Mouse (Mus musculus): ENCODE results near the gene Sf3b4. TPM values are rescaled to one million over a fixed set of nuclear protein-coding genes. Genes with fewer than 3 reads are reported as not detected.

The Sf3b4 gene
- total and polyA plus RNA-seq, 2 experiments from 2014 or later: 94.8 to 144 TPM

DNA sequence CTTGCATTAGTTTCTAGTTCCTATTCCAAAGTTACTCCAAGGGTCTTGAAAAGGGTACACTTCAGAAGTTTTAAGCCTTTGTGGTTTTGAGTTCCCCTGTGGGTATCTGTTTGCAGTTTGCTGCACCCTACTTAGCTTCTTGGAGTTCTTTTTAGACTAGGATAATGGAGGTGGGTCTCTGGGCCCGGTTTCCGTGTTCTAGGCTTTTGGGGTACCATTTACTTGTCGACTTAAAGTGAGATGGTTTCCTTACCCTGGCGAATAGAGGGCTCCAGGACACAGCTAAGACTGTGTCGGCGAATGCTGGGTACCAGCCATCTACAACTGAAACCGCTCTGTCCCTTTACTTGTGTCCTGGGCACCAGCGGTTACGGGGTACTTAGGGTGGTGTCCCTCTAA is 49.5 kb downstream of the Sf3b4 start:
- Histone ChIP-seq H3K9me3 (ENCODE audit: low read length) (no peaks in the 10 kb centered on the region), H3K4me1 (ENCODE audit: insufficient read depth, low read length) (peaks cover 16% of the 10 kb centered on the region), H3K9ac (replicated peaks; ENCODE audit: low read length) (peak overlapping the region; percentile 69; the same call in 1 of the 2 replicates), H3K27ac (peak overlapping the region; percentile 98), H3K4me3 (ENCODE audit: low read length) (peak overlapping the region; percentile 60), H3K36me3 (ENCODE audit: insufficient read depth, low read length) (no peaks in the 10 kb centered on the region), H3K4me2 (ENCODE audit: low read depth, low read length) (peak overlapping the region; percentile 79), H3K27me3 (ENCODE audit: insufficient read depth, low read length) (no peaks in the 10 kb centered on the region)
- 9% methylated on average over 9 of the region's 9 CpGs for WGBS
- no peak for TF ChIP-seq CTCF (IDR thresholded peaks at IDR 0.05; ENCODE audit: low read depth)
- ATAC-seq: no peak
- peak; percentile 4 for DNase-seq (ENCODE audit: low spot score)

DNA sequence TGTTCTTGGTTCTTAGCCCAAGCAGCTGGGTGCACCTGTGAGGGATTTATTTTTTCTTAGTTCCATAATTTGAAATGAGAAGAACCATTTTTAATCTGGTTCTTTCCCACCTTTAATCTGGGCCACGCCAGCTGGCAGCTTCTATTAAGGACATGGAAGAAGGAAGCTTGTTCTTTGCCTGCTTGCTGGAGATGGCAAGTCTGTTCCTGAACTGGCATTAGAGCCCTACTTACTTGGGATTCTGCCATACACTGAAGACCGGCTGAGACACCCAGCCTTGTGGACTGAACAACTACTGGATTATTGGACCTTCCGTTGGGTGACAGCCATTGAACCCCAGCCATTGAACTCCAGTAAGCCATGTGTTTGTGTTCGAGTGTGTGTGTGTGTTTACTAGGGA is 50.6 kb downstream of the Sf3b4 start:
- Histone ChIP-seq H3K9ac (replicated peaks; ENCODE audit: low read length) (no peak overlapping the region), H3K9me3 (ENCODE audit: low read length) (no peaks in the 10 kb centered on the region), H3K4me2 (ENCODE audit: low read depth, low read length) (peak overlapping the region; percentile 79), H3K36me3 (ENCODE audit: insufficient read depth, low read length) (no peaks in the 10 kb centered on the region), H3K27ac (no peak overlapping the region), H3K4me3 (ENCODE audit: low read length) (no peak overlapping the region), H3K4me1 (ENCODE audit: insufficient read depth, low read length) (peaks cover 16% of the 10 kb centered on the region), H3K27me3 (ENCODE audit: insufficient read depth, low read length) (no peaks in the 10 kb centered on the region)
- no peak for DNase-seq (ENCODE audit: low spot score)
- TF ChIP-seq CTCF (IDR thresholded peaks at IDR 0.05; ENCODE audit: low read depth): no peak
- no peak for ATAC-seq
- 74% methylated on average over 4 of the region's 4 CpGs for WGBS

DNA sequence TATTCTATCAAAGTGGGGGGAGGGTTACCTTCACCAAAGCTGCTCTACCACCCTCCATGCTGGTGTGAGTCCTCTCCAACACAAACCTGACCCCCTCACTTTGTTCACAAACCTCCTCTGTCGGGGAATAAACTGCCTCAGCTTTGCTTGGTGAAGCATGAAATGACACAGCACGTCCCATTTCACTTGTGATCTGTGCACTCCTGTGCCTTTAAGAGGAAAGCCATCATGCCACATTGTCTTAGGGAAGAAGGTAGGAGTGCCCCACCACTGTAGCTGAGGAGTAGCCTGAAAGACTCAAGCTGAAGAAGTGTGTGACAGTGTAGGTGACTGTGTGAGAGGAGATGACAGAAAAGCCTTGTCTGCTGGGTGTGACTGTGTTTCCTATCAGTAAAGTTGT is 53.3 kb downstream of the Sf3b4 start:
- ATAC-seq: no peak
- H3K27ac ChIP-seq: no peak overlapping the region
- H3K9ac ChIP-seq (replicated peaks; ENCODE audit: low read length): no peak overlapping the region
- no peaks in the 10 kb centered on the region for H3K36me3 ChIP-seq (ENCODE audit: insufficient read depth, low read length)
- H3K4me1 ChIP-seq (ENCODE audit: insufficient read depth, low read length): peaks cover 10% of the 10 kb centered on the region; the same call in 1 of the 2 replicates
- no peak overlapping the region for H3K4me2 ChIP-seq (ENCODE audit: low read depth, low read length)
- H3K27me3 ChIP-seq (ENCODE audit: insufficient read depth, low read length): no peaks in the 10 kb centered on the region
- WGBS: 20% methylated on average over 2 of the region's 2 CpGs
- H3K9me3 ChIP-seq (ENCODE audit: low read length): no peaks in the 10 kb centered on the region
- H3K4me3 ChIP-seq (ENCODE audit: low read length): no peak overlapping the region
- no peak for DNase-seq (ENCODE audit: low spot score)
- no peak for TF ChIP-seq CTCF (IDR thresholded peaks at IDR 0.05; ENCODE audit: low read depth)

Small RNA genes lying within 50 kb of the gene (microRNA-seq; reads per million reads assigned to microRNA genes)
- gene Gm44492: 0 reads per million in 2 experiments

Other genes with a start within 250 kb of the Sf3b4 start
- 26.2 and 27.5 TPM in 2 replicates for gene Anp32e, start 243.1 kb upstream of the Sf3b4 start, total RNA-seq (2014; rRNA removed)
- gene Anp32e, start 243.1 kb upstream of the Sf3b4 start, polyA plus RNA-seq (2015; fragmentation: Nextera tagmentation; extraction: Ambion mirVana): 127 and 128 TPM in 2 replicates
- 45.5 and 57.8 TPM in 2 replicates for gene Plekho1, start 176.3 kb upstream of the Sf3b4 start, total RNA-seq (2014; rRNA removed)
- gene Plekho1, start 176.3 kb upstream of the Sf3b4 start, polyA plus RNA-seq (2015; fragmentation: Nextera tagmentation; extraction: Ambion mirVana): 37.9 and 39.0 TPM in 2 replicates
- 22.1 and 24.9 TPM in 2 replicates for gene Vps45, start 113.9 kb upstream of the Sf3b4 start, total RNA-seq (2014; rRNA removed)
- gene Vps45, start 113.9 kb upstream of the Sf3b4 start, polyA plus RNA-seq (2015; fragmentation: Nextera tagmentation; extraction: Ambion mirVana): 59.3 and 61.8 TPM in 2 replicates
- gene Otud7b, start 67.8 kb upstream of the Sf3b4 start, total RNA-seq (2014; rRNA removed): 10.1 and 23.6 TPM in 2 replicates
- 9.0 and 11.7 TPM in 2 replicates for gene Otud7b, start 67.8 kb upstream of the Sf3b4 start, polyA plus RNA-seq (2015; fragmentation: Nextera tagmentation; extraction: Ambion mirVana)
- 11.0 and 11.7 TPM in 2 replicates for gene Mtmr11, start 10.3 kb upstream of the Sf3b4 start, total RNA-seq (2014; rRNA removed)
- 11.4 and 14.0 TPM in 2 replicates for gene Mtmr11, start 10.3 kb upstream of the Sf3b4 start, polyA plus RNA-seq (2015; fragmentation: Nextera tagmentation; extraction: Ambion mirVana)
- 133 and 136 TPM in 2 replicates for gene Sv2a, start 8.8 kb downstream of the Sf3b4 start, total RNA-seq (2014; rRNA removed)
- 138 and 151 TPM in 2 replicates for gene Sv2a, start 8.8 kb downstream of the Sf3b4 start, polyA plus RNA-seq (2015; fragmentation: Nextera tagmentation; extraction: Ambion mirVana)
- gene Bola1, start 47.4 kb downstream of the Sf3b4 start, total RNA-seq (2014; rRNA removed): 40.4 and 42.9 TPM in 2 replicates
- 62.1 and 63.0 TPM in 2 replicates for gene Bola1, start 47.4 kb downstream of the Sf3b4 start, polyA plus RNA-seq (2015; fragmentation: Nextera tagmentation; extraction: Ambion mirVana)
- 74.8 and 161 TPM in 2 replicates for gene Hist2h2ab, start 47.5 kb downstream of the Sf3b4 start, total RNA-seq (2014; rRNA removed)
- not detected in 2 replicates for gene Hist2h2ab, start 47.5 kb downstream of the Sf3b4 start, polyA plus RNA-seq (2015; fragmentation: Nextera tagmentation; extraction: Ambion mirVana)
- gene Hist2h2ac, start 48.5 kb downstream of the Sf3b4 start, total RNA-seq (2014; rRNA removed): 718 and 726 TPM in 2 replicates
- 3.6 and 3.9 TPM in 2 replicates for gene Hist2h2ac, start 48.5 kb downstream of the Sf3b4 start, polyA plus RNA-seq (2015; fragmentation: Nextera tagmentation; extraction: Ambion mirVana)
- 10.1 and 15.4 TPM in 2 replicates for gene Hist2h2be, start 48.8 kb downstream of the Sf3b4 start, total RNA-seq (2014; rRNA removed)
- gene Hist2h2be, start 48.8 kb downstream of the Sf3b4 start, polyA plus RNA-seq (2015; fragmentation: Nextera tagmentation; extraction: Ambion mirVana): 4.0 and 4.1 TPM in 2 replicates
- 441 and 602 TPM in 2 replicates for gene Hist2h3c2, start 66.8 kb downstream of the Sf3b4 start, total RNA-seq (2014; rRNA removed)
- 1.6 and 2.3 TPM in 2 replicates for gene Hist2h3c2, start 66.8 kb downstream of the Sf3b4 start, polyA plus RNA-seq (2015; fragmentation: Nextera tagmentation; extraction: Ambion mirVana)
- gene Hist2h2aa2, start 67.9 kb downstream of the Sf3b4 start, total RNA-seq (2014; rRNA removed): 1,755 and 2,054 TPM in 2 replicates
- 52.1 and 62.1 TPM in 2 replicates for gene Hist2h2aa2, start 67.9 kb downstream of the Sf3b4 start, polyA plus RNA-seq (2015; fragmentation: Nextera tagmentation; extraction: Ambion mirVana)
- gene Hist2h2aa1, start 73.2 kb downstream of the Sf3b4 start, total RNA-seq (2014; rRNA removed): 1,894 and 2,680 TPM in 2 replicates
- gene Hist2h2aa1, start 73.2 kb downstream of the Sf3b4 start, polyA plus RNA-seq (2015; fragmentation: Nextera tagmentation; extraction: Ambion mirVana): 24.4 and 25.0 TPM in 2 replicates
- not detected in 2 replicates for gene Hist2h3c1, start 74.4 kb downstream of the Sf3b4 start, total RNA-seq (2014; rRNA removed)
- gene Hist2h3c1, start 74.4 kb downstream of the Sf3b4 start, polyA plus RNA-seq (2015; fragmentation: Nextera tagmentation; extraction: Ambion mirVana): 0.16 TPM in 1 of 2 replicates, not detected in the other
- 127 and 159 TPM in 2 replicates for gene Hist2h4, start 91.0 kb downstream of the Sf3b4 start, total RNA-seq (2014; rRNA removed)
- gene Hist2h4, start 91.0 kb downstream of the Sf3b4 start, polyA plus RNA-seq (2015; fragmentation: Nextera tagmentation; extraction: Ambion mirVana): 10.2 and 10.6 TPM in 2 replicates
- 1,585 and 2,263 TPM in 2 replicates for gene Hist2h3b, start 96.3 kb downstream of the Sf3b4 start, total RNA-seq (2014; rRNA removed)
- 15.7 and 22.9 TPM in 2 replicates for gene Hist2h3b, start 96.3 kb downstream of the Sf3b4 start, polyA plus RNA-seq (2015; fragmentation: Nextera tagmentation; extraction: Ambion mirVana)
- gene Hist2h2bb, start 97.4 kb downstream of the Sf3b4 start, total RNA-seq (2014; rRNA removed): 234 and 397 TPM in 2 replicates
- gene Hist2h2bb, start 97.4 kb downstream of the Sf3b4 start, polyA plus RNA-seq (2015; fragmentation: Nextera tagmentation; extraction: Ambion mirVana): 1.4 and 2.4 TPM in 2 replicates
- 2.6 and 8.4 TPM in 2 replicates for gene Fcgr1, start 121.6 kb downstream of the Sf3b4 start, total RNA-seq (2014; rRNA removed)
- 2.1 and 2.4 TPM in 2 replicates for gene Fcgr1, start 121.6 kb downstream of the Sf3b4 start, polyA plus RNA-seq (2015; fragmentation: Nextera tagmentation; extraction: Ambion mirVana)